Mouse (Mus musculus) ES-E14 (cell line): ENCODE measurements at regions not wholly inside any gene's neighbourhood (a gene's known extent, or its start where the extent isn't known, plus 50 kb on each side); places are given as distances from the start of the nearest gene placed in this dataset.

Experiments used
- HCFC1 ChIP-seq: IDR thresholded peaks from 2 replicates; pipeline ENCODE4 v1.6.1; 2012; ENCODE audit warnings: low read length, inconsistent platforms, borderline replicate concordance; ENCODE audit not compliant: insufficient read depth
- MAFK ChIP-seq: IDR thresholded peaks from 2 replicates; pipeline ENCODE4 v1.6.1; 2014; ENCODE audit warnings: mild to moderate bottlenecking, low read depth, low read length, inconsistent platforms; ENCODE audit not compliant: insufficient read depth
- ZNF384 ChIP-seq: IDR thresholded peaks from 2 replicates; pipeline ENCODE4 v1.6.1; 2012; ENCODE audit warnings: low read depth, low read length, inconsistent platforms

DNA sequence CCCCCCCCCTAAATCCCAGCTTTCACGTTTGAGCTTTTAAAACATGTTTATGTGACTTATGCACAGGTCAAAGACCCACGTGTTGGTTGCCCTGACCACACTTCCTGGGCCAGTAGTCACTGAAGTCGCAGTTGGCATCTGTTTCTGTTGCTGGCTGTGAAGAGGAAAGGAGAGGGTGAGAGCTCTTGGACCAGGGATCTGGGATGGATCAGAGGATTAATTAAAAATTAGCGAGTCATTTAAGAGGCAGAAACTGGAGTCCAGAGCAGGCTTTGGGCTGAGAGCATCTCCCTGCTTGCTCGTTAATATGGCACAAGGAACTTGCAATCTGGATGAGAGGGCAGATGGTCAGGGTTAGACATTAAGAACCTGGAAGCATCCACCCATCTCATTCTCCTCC is 59.1 kb upstream of the Syt6 start:
- TF ChIP-seq ZNF384 (no peak), HCFC1 (no peak), MAFK (no peak)
